In the genomic region with DNA sequence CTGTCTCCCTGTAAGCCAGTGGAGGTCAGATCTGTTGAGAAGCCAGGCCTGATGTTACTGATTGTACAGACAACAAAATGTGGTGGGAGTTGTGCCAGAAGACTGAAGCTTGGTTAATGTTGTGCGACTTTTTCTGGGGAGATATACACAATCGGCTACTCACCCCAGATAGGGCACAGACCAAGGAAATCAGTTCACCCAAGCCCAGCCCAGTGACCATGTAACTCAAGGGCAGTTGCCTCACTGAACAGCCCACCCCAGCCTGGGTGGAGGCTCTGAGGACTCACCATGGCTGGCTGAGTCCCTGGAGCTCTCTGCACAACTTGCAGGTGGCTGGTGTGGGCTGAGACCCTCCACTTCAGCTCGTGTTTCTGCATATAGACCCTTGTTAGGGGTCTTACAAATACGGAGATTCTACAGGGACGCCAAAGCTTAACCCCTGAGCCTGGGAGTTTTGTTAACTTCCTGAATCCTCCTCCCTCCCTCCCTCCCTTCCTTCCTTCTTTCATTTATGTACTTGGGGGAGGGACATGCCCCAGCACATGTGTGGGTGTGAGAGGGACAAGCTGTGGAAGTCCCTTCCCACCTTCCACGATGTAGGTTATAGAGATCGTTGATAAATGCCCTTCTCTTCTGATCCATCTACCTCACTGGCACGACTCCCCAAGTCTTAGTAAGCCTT, we compare ENCODE assay signal across 29 mouse cellular contexts. TPM values are rescaled to one million over a fixed set of nuclear protein-coding genes. Genes with fewer than 3 reads are reported as not detected.
DNase-seq lines count a peak whose midpoint lies in the region; ATAC-seq and TF ChIP-seq lines count a peak whose summit lies in the region.
"Had no signal": no experiment of that assay in that cellular context is flagged by ENCODE, and none has a peak within 500 bp of the region (broad histone marks: within the 10 kb centered on the region; RNA-seq: fewer than 3 reads in every experiment).

No protein-coding gene starts in this region.

- H3K4me3 ChIP-seq in heart, embryonic 10.5 days: no peak overlapping the region
- no peak overlapping the region for H3K4me3 ChIP-seq in liver, embryonic 11.5 days (ENCODE audit: low read depth, low read length)
- H3K4me3 ChIP-seq in liver, postnatal 0 days (ENCODE audit: low read depth, low read length): no peak overlapping the region
- H3K4me3 ChIP-seq: embryonic facial prominence, embryonic 15.5 days; erythroblast, embryonic 14.5 days; forebrain, embryonic 10.5 days; gastrocnemius, adult 2 months; heart, adult 2 months; heart, embryonic 12.5 days; hindbrain, embryonic 12.5 days had no signal

- H3K9me3 ChIP-seq in heart, embryonic 10.5 days: no peaks in the 10 kb centered on the region
- H3K9me3 ChIP-seq in liver, embryonic 11.5 days (ENCODE audit: control insufficient read depth, low read length): no peaks in the 10 kb centered on the region
- no peaks in the 10 kb centered on the region for H3K9me3 ChIP-seq in liver, postnatal 0 days (ENCODE audit: low read length)
- H3K9me3 ChIP-seq: embryonic facial prominence, embryonic 15.5 days had no signal

- ATAC-seq in liver, embryonic 11.5 days (replicated peaks; ENCODE audit: low FRiP score): no peak
- ATAC-seq in granulocyte monocyte progenitor cell, adult 5-6 weeks (replicated peaks; ENCODE audit: poor library complexity, severe bottlenecking): peak; percentile 52
- no peak for ATAC-seq in liver, postnatal 0 days
- ATAC-seq: forebrain, embryonic 14.5 days; hindbrain, embryonic 16.5 days had no signal

- H3K36me3 ChIP-seq in heart, embryonic 10.5 days: no peaks in the 10 kb centered on the region
- no peaks in the 10 kb centered on the region for H3K36me3 ChIP-seq in liver, embryonic 11.5 days (ENCODE audit: control insufficient read depth, insufficient read depth, low read length)
- no peaks in the 10 kb centered on the region for H3K36me3 ChIP-seq in liver, postnatal 0 days (replicated peaks; ENCODE audit: insufficient read depth, low read length)
- H3K36me3 ChIP-seq: embryonic facial prominence, embryonic 15.5 days; forebrain, embryonic 10.5 days; heart, embryonic 12.5 days; hindbrain, embryonic 12.5 days had no signal

- H3K9ac ChIP-seq in liver, embryonic 11.5 days (ENCODE audit: low read depth, low read length): no peak overlapping the region
- H3K9ac ChIP-seq in liver, postnatal 0 days (replicated peaks): no peak overlapping the region
- H3K9ac ChIP-seq: embryonic facial prominence, embryonic 15.5 days; heart, embryonic 12.5 days; hindbrain, embryonic 12.5 days had no signal

- WGBS in heart, embryonic 10.5 days: 63% methylated on average over 8 of the region's 8 CpGs
- WGBS in liver, embryonic 11.5 days: 59% methylated on average over 8 of the region's 8 CpGs
- WGBS in liver, postnatal 0 days (ENCODE audit: insufficient replicate concordance): 39% methylated on average over 8 of the region's 8 CpGs

- DNase-seq in heart, embryonic 10.5 days (ENCODE audit: low spot score): no peak
- no peak for DNase-seq in heart, postnatal 4 days
- no peak for DNase-seq in liver, embryonic 11.5 days (ENCODE audit: low spot score)
- no peak for DNase-seq in liver
- no peak for DNase-seq in liver, postnatal 0 days
- no peak for DNase-seq in layer of hippocampus, postnatal 25 days (ENCODE audit: extremely low spot score in 1 of 2, low spot score in 1 of 2)
- DNase-seq in natural killer cell, adult 2 months (ENCODE audit: low spot score in 2 of 2): no peak
- DNase-seq: adrenal gland, postnatal 10 days; cerebellum, adult 11 months; cerebellum, adult 8-10 months; cerebellum, postnatal 14 days; embryo, embryonic 11 days; gastrocnemius, adult 2 months; gastrocnemius, postnatal 25 days; heart, adult 2 months; heart, postnatal 10 days had no signal

- no peak overlapping the region for H3K4me2 ChIP-seq in liver, embryonic 11.5 days
- H3K4me2 ChIP-seq in liver, postnatal 0 days (ENCODE audit: low read depth, low read length): no peak overlapping the region
- H3K4me2 ChIP-seq: embryonic facial prominence, embryonic 15.5 days; heart, embryonic 12.5 days; hindbrain, embryonic 12.5 days had no signal

- TF ChIP-seq CTCF in liver, postnatal 0 days (IDR thresholded peaks at IDR 0.05; ENCODE audit: low read depth): no peak

- H3K27me3 ChIP-seq in heart, embryonic 10.5 days (ENCODE audit: insufficient read depth, poor library complexity, severe bottlenecking): no peaks in the 10 kb centered on the region
- H3K27me3 ChIP-seq in liver, embryonic 11.5 days (replicated peaks; ENCODE audit: control insufficient read depth, insufficient read depth, low read length): no peaks in the 10 kb centered on the region
- H3K27me3 ChIP-seq in liver, postnatal 0 days (ENCODE audit: insufficient read depth, low read length): no peaks in the 10 kb centered on the region; the same call in 1 of the 2 replicates
- H3K27me3 ChIP-seq: embryonic facial prominence, embryonic 15.5 days; heart, embryonic 12.5 days; hindbrain, embryonic 12.5 days had no signal

- peaks cover 14% of the 10 kb centered on the region; the same call in 1 of the 2 replicates for H3K4me1 ChIP-seq in heart, embryonic 10.5 days
- H3K4me1 ChIP-seq in liver, embryonic 11.5 days (replicated peaks; ENCODE audit: control insufficient read depth, insufficient read depth, low read length): no peaks in the 10 kb centered on the region
- H3K4me1 ChIP-seq in liver, postnatal 0 days (ENCODE audit: insufficient read depth): peaks cover 9% of the 10 kb centered on the region
- H3K4me1 ChIP-seq: embryonic facial prominence, embryonic 15.5 days; hindbrain, embryonic 12.5 days had no signal

- H3K27ac ChIP-seq in heart, embryonic 10.5 days: peak overlapping the region; percentile 59; the same call in 1 of the 2 replicates
- H3K27ac ChIP-seq in liver, embryonic 11.5 days (ENCODE audit: low read depth, low read length): peak overlapping the region; percentile 38; the same call in 1 of the 2 replicates
- 0 out of 2 replicates have a peak overlapping the region, but pooled peaks have one; percentile 22 for H3K27ac ChIP-seq in liver, postnatal 0 days (ENCODE audit: low read depth)
- H3K27ac ChIP-seq: embryonic facial prominence, embryonic 15.5 days; forebrain, embryonic 10.5 days; gastrocnemius, adult 2 months; heart, adult 2 months; hindbrain, embryonic 12.5 days had no signal

- TF ChIP-seq EP300 in liver, postnatal 0 days (IDR thresholded peaks at IDR 0.05; ENCODE audit: low read depth): no peak

RNA-seq across cellular contexts. Expression of gene Fam71a, which starts 13.6 kb away (rescaled TPM):
- not detected in 2 replicates for polyA plus RNA-seq in heart, embryonic 10.5 days (2016; fragmentation: Nextera tagmentation; extraction: Ambion mirVana)
- not detected for total RNA-seq in heart, postnatal 4 days (2021)
- polyA plus RNA-seq in liver, embryonic 11.5 days (2014; fragmentation: Nextera tagmentation; extraction: Ambion mirVana): not detected in 2 replicates
- total RNA-seq in granulocyte monocyte progenitor cell, adult 5-6 weeks (2014; fragmentation: Nextera tagmentation): not detected in 2 replicates
- 0.17 and 1.1 TPM in 2 replicates for total RNA-seq in granulocyte monocyte progenitor cell, adult 5-6 weeks (2017)
- polyA plus RNA-seq in liver, postnatal 0 days (2015; fragmentation: Nextera tagmentation; extraction: Ambion mirVana): not detected in 2 replicates
- total RNA-seq in layer of hippocampus, postnatal 25 days (2021): not detected
- total RNA-seq: adrenal gland, postnatal 10 days; adrenal gland, postnatal 4 days; gastrocnemius, adult 2 months; gastrocnemius, postnatal 25 days; heart, adult 2 months; heart, postnatal 10 days; MEL had no signal
- polyA plus RNA-seq: brain, embryonic 14.5 days; C2C12; embryonic facial prominence, embryonic 11.5 days; embryonic facial prominence, embryonic 15.5 days; erythroblast, embryonic 14.5 days; forebrain, embryonic 10.5 days; forebrain, embryonic 14.5 days; heart, adult 2 months; heart, embryonic 12.5 days; hindbrain, embryonic 12.5 days; hindbrain, embryonic 16.5 days had no signal

RNA-seq across cellular contexts. Expression of gene Batf3, which starts 53.4 kb away (rescaled TPM):
- polyA plus RNA-seq in heart, embryonic 10.5 days (2016; fragmentation: Nextera tagmentation; extraction: Ambion mirVana): 4.8 and 7.9 TPM in 2 replicates
- 1 to 10 TPM; 1.7 to 1.8 TPM for total RNA-seq in heart, postnatal 4 days (2021)
- 5.7 and 6.0 TPM in 2 replicates for polyA plus RNA-seq in liver, embryonic 11.5 days (2014; fragmentation: Nextera tagmentation; extraction: Ambion mirVana)
- total RNA-seq in granulocyte monocyte progenitor cell, adult 5-6 weeks (2014; fragmentation: Nextera tagmentation): not detected in 2 replicates
- not detected in 2 replicates for total RNA-seq in granulocyte monocyte progenitor cell, adult 5-6 weeks (2017)
- 1.6 and 2.2 TPM in 2 replicates for polyA plus RNA-seq in liver, postnatal 0 days (2015; fragmentation: Nextera tagmentation; extraction: Ambion mirVana)
- total RNA-seq in layer of hippocampus, postnatal 25 days (2021): 1 to 10 TPM in 1 of 2 experiments, under 1 TPM in 1; 0.96 to 1.1 TPM
